Mouse (Mus musculus) intestine, embryonic 14.5 days (tissue): ENCODE results near the gene Manbal. TPM values are rescaled to one million over a fixed set of nuclear protein-coding genes. Genes with fewer than 3 reads are reported as not detected.
A peak's percentile ranks its signal among the peaks of the same experiment; 100 is the strongest.

Source experiments
- ATAC-seq: fragments of 200-750 bp; cut with Nextera tagmentation; replicated peaks from 2 replicates; pipeline ENCODE4 v1.8.0; 2017; ENCODE audit warnings: low read depth, moderate number of reproducible peaks, moderate TSS enrichment, moderate library complexity; ENCODE audit not compliant: low FRiP score, low TSS enrichment
- DNase-seq: peaks from one replicate; pipeline ENCODE4 v3.0.0-alpha.2; 2018; ENCODE audit warnings: low spot score
- H3K27ac ChIP-seq: fragments of 300-500 bp; sonication (generic); 2 replicates; pipeline ENCODE4 v1.5.1; 2014; ENCODE audit warnings: low read depth, mild to moderate bottlenecking, control low read depth
- H3K27me3 ChIP-seq: fragments of 300-500 bp; sonication (generic); replicated peaks from 2 replicates; pipeline ENCODE4 v1.6.1; 2014; ENCODE audit warnings: low read length, control low read depth; ENCODE audit not compliant: control insufficient read depth, insufficient read depth
- H3K36me3 ChIP-seq: fragments of 300-500 bp; sonication (generic); 2 replicates; pipeline ENCODE4 v1.6.1; 2014; ENCODE audit warnings: low read length, control low read depth; ENCODE audit not compliant: control insufficient read depth, insufficient read depth
- H3K4me1 ChIP-seq: fragments of 300-500 bp; sonication (generic); replicated peaks from 2 replicates; pipeline ENCODE4 v1.6.1; 2014; ENCODE audit warnings: low read length, control low read depth, mixed read lengths; ENCODE audit not compliant: control insufficient read depth, insufficient read depth
- H3K4me2 ChIP-seq: fragments of 300-500 bp; sonication (generic); 2 replicates; pipeline ENCODE4 v1.6.1; 2014; ENCODE audit warnings: low read length
- H3K4me3 ChIP-seq: fragments of 300-500 bp; sonication (generic); 2 replicates; pipeline ENCODE4 v1.5.1; 2014; ENCODE audit warnings: low read depth, low read length, control low read depth, mixed read lengths
- H3K9ac ChIP-seq: fragments of 300-500 bp; sonication (generic); 2 replicates; pipeline ENCODE4 v1.6.1; 2014; ENCODE audit warnings: mild to moderate bottlenecking, low read length
- H3K9me3 ChIP-seq: fragments of 300-500 bp; sonication (generic); 2 replicates; pipeline ENCODE4 v1.6.1; 2016; ENCODE audit warnings: low read length, control low read depth; ENCODE audit not compliant: control insufficient read depth
- WGBS: fragments of 180-500 bp; shearing (Covaris S2); extraction: QIAGEN DNeasy Blood & Tissue Kit; methylation state at CpG from one replicate; pipeline ENCODE4 v1.1.7; 2014; 5-methylcytosine and 5-hydroxymethylcytosine counted together
- polyA plus RNA-seq: library from polyadenylated mRNA; unstranded; fragments of >200 nt; fragmentation: Nextera tagmentation; extraction: Ambion mirVana; gene quantifications from 2 replicates; pipeline ENCODE4 v1.2.1, GENCODE M21; 2014

The Manbal gene
- 43.3 and 48.9 TPM in 2 replicates for polyA plus RNA-seq

GRCm38 (mm10) chr2:157367184-157367893 lies at the start of gene Manbal:
Gene Manbal, plus strand, starts transcription at chr2:157367594.
- DNase-seq: peak; percentile 99
- peaks cover 23% of the 10 kb centered on the region for H3K4me1 ChIP-seq
- peak; percentile 89 for ATAC-seq
- peak within 1 kb of the TSS; percentile 81 for H3K27ac ChIP-seq
- H3K4me2 ChIP-seq: peak within 1 kb of the TSS; percentile 86
- no peaks in the 10 kb centered on the region for H3K9me3 ChIP-seq
- no peaks in the 10 kb centered on the region for H3K36me3 ChIP-seq
- H3K9ac ChIP-seq: peak within 1 kb of the TSS; percentile 78
- no peaks in the 10 kb centered on the region for H3K27me3 ChIP-seq
- WGBS: 4% methylated on average over 42 of the region's 42 CpGs
- peak within 1 kb of the TSS; percentile 54 for H3K4me3 ChIP-seq

GRCm38 (mm10) chr2:157320135-157320534 lies 47.3 kb upstream of the Manbal start:
- Histone ChIP-seq H3K4me2 (no peak overlapping the region), H3K9ac (no peak overlapping the region), H3K36me3 (peaks cover 95% of the 10 kb centered on the region), H3K27ac (no peak overlapping the region), H3K9me3 (no peaks in the 10 kb centered on the region), H3K4me3 (no peak overlapping the region), H3K27me3 (no peaks in the 10 kb centered on the region), H3K4me1 (no peaks in the 10 kb centered on the region)
- no peak for ATAC-seq
- WGBS: 88% methylated on average over 8 of the region's 8 CpGs
- DNase-seq: no peak

GRCm38 (mm10) chr2:157320886-157321285 lies 46.5 kb upstream of the Manbal start:
- Histone ChIP-seq H3K4me1 (no peaks in the 10 kb centered on the region), H3K9me3 (no peaks in the 10 kb centered on the region), H3K4me2 (no peak overlapping the region), H3K27ac (no peak overlapping the region), H3K36me3 (peaks cover 96% of the 10 kb centered on the region), H3K4me3 (no peak overlapping the region), H3K27me3 (no peaks in the 10 kb centered on the region), H3K9ac (no peak overlapping the region)
- WGBS: 65% methylated on average over 5 of the region's 5 CpGs
- ATAC-seq (no peak), DNase-seq (no peak)

GRCm38 (mm10) chr2:157322029-157322766 lies 45.2 kb upstream of the Manbal start:
- peaks cover 98% of the 10 kb centered on the region for H3K36me3 ChIP-seq

GRCm38 (mm10) chr2:157325238-157325637 lies 42.2 kb upstream of the Manbal start:
- Histone ChIP-seq H3K36me3 (peaks cover 78% of the 10 kb centered on the region), H3K27me3 (no peaks in the 10 kb centered on the region), H3K4me3 (no peak overlapping the region), H3K4me1 (no peaks in the 10 kb centered on the region; the same call in 1 of the 2 replicates), H3K9me3 (no peaks in the 10 kb centered on the region), H3K27ac (no peak overlapping the region), H3K4me2 (no peak overlapping the region), H3K9ac (no peak overlapping the region)
- no peak for DNase-seq
- no peak for ATAC-seq
- 89% methylated on average over 2 of the region's 2 CpGs for WGBS

More at GRCm38 (mm10) chr2:157322029-157322766, 45.2 kb upstream of the Manbal start:
- Histone ChIP-seq H3K9me3 (no peaks in the 10 kb centered on the region), H3K4me3 (no peak overlapping the region), H3K27me3 (no peaks in the 10 kb centered on the region), H3K4me2 (no peak overlapping the region), H3K27ac (no peak overlapping the region), H3K4me1 (no peaks in the 10 kb centered on the region), H3K9ac (no peak overlapping the region)
- no peak for DNase-seq
- 86% methylated on average over 5 of the region's 5 CpGs for WGBS
- ATAC-seq: no peak

- no peak for DNase-seq
- H3K9ac ChIP-seq: no peak overlapping the region
- H3K4me1 ChIP-seq: no peaks in the 10 kb centered on the region; the same call in 1 of the 2 replicates
- no peak overlapping the region for H3K27ac ChIP-seq
- no peak overlapping the region for H3K4me2 ChIP-seq
- H3K27me3 ChIP-seq: no peaks in the 10 kb centered on the region
- H3K36me3 ChIP-seq: peaks cover 49% of the 10 kb centered on the region
- WGBS: 48% methylated on average over 5 of the region's 5 CpGs
- no peaks in the 10 kb centered on the region for H3K9me3 ChIP-seq
- ATAC-seq: no peak
- H3K4me3 ChIP-seq: no peak overlapping the region
These were observed 39.3 kb upstream of the Manbal start for GRCm38 (mm10) chr2:157328106-157328505.

GRCm38 (mm10) chr2:157328570-157328969 lies 38.8 kb upstream of the Manbal start:
- Histone ChIP-seq H3K27ac (no peak overlapping the region), H3K4me3 (no peak overlapping the region), H3K9ac (no peak overlapping the region), H3K36me3 (peaks cover 45% of the 10 kb centered on the region), H3K4me2 (no peak overlapping the region), H3K27me3 (no peaks in the 10 kb centered on the region), H3K9me3 (no peaks in the 10 kb centered on the region), H3K4me1 (no peaks in the 10 kb centered on the region; the same call in 1 of the 2 replicates)
- 50% methylated on average over 11 of the region's 11 CpGs for WGBS
- DNase-seq (no peak), ATAC-seq (no peak)

GRCm38 (mm10) chr2:157332059-157332458 lies 35.3 kb upstream of the Manbal start:
- ATAC-seq (no peak), DNase-seq (no peak)
- Histone ChIP-seq H3K4me3 (no peak overlapping the region), H3K9ac (no peak overlapping the region), H3K27me3 (no peaks in the 10 kb centered on the region), H3K36me3 (peaks cover 10% of the 10 kb centered on the region), H3K27ac (no peak overlapping the region), H3K4me1 (no peaks in the 10 kb centered on the region; the same call in 1 of the 2 replicates), H3K4me2 (no peak overlapping the region), H3K9me3 (no peaks in the 10 kb centered on the region)
- WGBS: 80% methylated on average over 5 of the region's 5 CpGs
